Mouse (Mus musculus): ENCODE data around the gene Zfp683.

DNA sequence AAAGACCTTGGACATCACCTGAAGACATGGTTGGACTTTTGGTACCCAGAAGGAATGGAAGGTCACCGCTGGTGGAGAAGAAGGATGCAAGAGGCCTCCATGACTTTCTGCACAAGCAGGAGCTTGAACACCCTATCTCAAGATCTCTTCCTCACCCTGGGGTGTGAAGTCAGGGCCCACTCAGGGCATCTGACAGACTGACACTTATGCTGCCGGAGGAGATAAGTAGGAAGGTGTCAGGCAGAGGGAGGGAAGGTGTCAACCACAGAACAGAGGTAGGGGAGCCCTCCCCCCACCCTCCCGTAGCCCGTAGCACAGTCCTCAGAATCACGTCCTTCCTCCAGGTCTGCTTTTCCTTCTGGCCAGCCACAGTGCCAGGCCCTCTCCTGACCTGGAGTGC, 6.0 kb upstream of the Zfp683 start:
- TF ChIP-seq CTCF (IDR thresholded peaks at IDR 0.05; ENCODE audit: insufficient read depth, low read depth, low read length) (no peak), POLR2A (IDR thresholded peaks at IDR 0.05; ENCODE audit: insufficient read depth, low read depth, low read length) (no peak)
